Mouse (Mus musculus) myocyte (in vitro differentiated cells): ENCODE results near the gene Marveld3. TPM values are rescaled to one million over a fixed set of nuclear protein-coding genes. Genes with fewer than 3 reads are reported as not detected.

Source experiments
- H3K27me3 ChIP-seq: one replicate; pipeline ENCODE4 v1.6.1; 2011; ENCODE audit not compliant: control insufficient read depth, insufficient read depth, insufficient read length
- H3K36me3 ChIP-seq: one replicate; pipeline ENCODE4 v1.6.1; 2011; ENCODE audit not compliant: control insufficient read depth, insufficient read depth
- H3K4me2 ChIP-seq: one replicate; pipeline ENCODE4 v1.6.1; 2011; ENCODE audit warnings: low read depth, control low read depth
- H3K4me3 ChIP-seq: one replicate; pipeline ENCODE4 v1.5.1; 2011; ENCODE audit warnings: mild to moderate bottlenecking, control low read depth, moderate library complexity
- H3K79me2 ChIP-seq: one replicate; pipeline ENCODE4 v1.6.1; 2011; ENCODE audit not compliant: control insufficient read depth, insufficient read depth
- H3ac ChIP-seq: one replicate; pipeline ENCODE4 v1.6.1; 2011; ENCODE audit not compliant: control insufficient read depth, insufficient read length
- CEBPB ChIP-seq: IDR thresholded peaks from 2 replicates; pipeline ENCODE4 v1.6.1; 2011; ENCODE audit warnings: mild to moderate bottlenecking, moderate library complexity; ENCODE audit not compliant: poor library complexity, insufficient read depth, severe bottlenecking
- E2F4 ChIP-seq: IDR thresholded peaks from one replicate; pipeline ENCODE4 v1.6.1; 2011; ENCODE audit warnings: mild to moderate bottlenecking, control low read depth, moderate library complexity; ENCODE audit not compliant: insufficient read depth
- MAX ChIP-seq: IDR thresholded peaks from one replicate; pipeline ENCODE4 v1.6.1; 2011; ENCODE audit warnings: low read depth, mild to moderate bottlenecking, control low read depth
- MYOD1 ChIP-seq, 3 experiments: IDR thresholded peaks; one replicate each; pipeline ENCODE4 v1.6.1; 2011; ENCODE audit warnings: control low read depth in 2 of 3, low read depth in 2 of 3, mild to moderate bottlenecking in 2 of 3, moderate library complexity in 1 of 3; ENCODE audit not compliant: insufficient read length in 2 of 3, control insufficient read depth in 1 of 3
- MYOG ChIP-seq, 3 experiments: IDR thresholded peaks; one replicate each; pipeline ENCODE4 v1.6.1; 2011; ENCODE audit warnings: control low read depth in 2 of 3, low read depth in 2 of 3, mild to moderate bottlenecking in 2 of 3; ENCODE audit not compliant: insufficient read length in 2 of 3, control insufficient read depth in 1 of 3, insufficient read depth in 1 of 3
- POLR2A ChIP-seq: IDR thresholded peaks from one replicate; pipeline ENCODE4 v1.6.1; 2011; ENCODE audit warnings: low read depth, mild to moderate bottlenecking, control low read depth, moderate library complexity; ENCODE audit not compliant: insufficient read length
- POLR2AphosphoS2 ChIP-seq: IDR thresholded peaks from one replicate; pipeline ENCODE4 v1.6.1; 2011; ENCODE audit warnings: low read depth, control low read depth; ENCODE audit not compliant: insufficient read length
- REST ChIP-seq: IDR thresholded peaks from one replicate; pipeline ENCODE4 v1.6.1; 2011; ENCODE audit warnings: mild to moderate bottlenecking, control low read depth, moderate library complexity; ENCODE audit not compliant: insufficient read depth, insufficient read length
- SRF ChIP-seq: IDR thresholded peaks from one replicate; pipeline ENCODE4 v1.6.1; 2011; ENCODE audit warnings: low read depth; ENCODE audit not compliant: control insufficient read depth, insufficient read length
- TCF12 ChIP-seq: IDR thresholded peaks from one replicate; pipeline ENCODE4 v1.6.1; 2011; ENCODE audit warnings: mild to moderate bottlenecking, control low read depth; ENCODE audit not compliant: poor library complexity, insufficient read depth, severe bottlenecking
- TCF3 ChIP-seq: IDR thresholded peaks from one replicate; pipeline ENCODE4 v1.6.1; 2011; ENCODE audit warnings: low read depth, control low read depth; ENCODE audit not compliant: insufficient read length
- USF1 ChIP-seq: IDR thresholded peaks from one replicate; pipeline ENCODE4 v1.6.1; 2011; ENCODE audit warnings: low read depth, mild to moderate bottlenecking, control low read depth, moderate library complexity
- polyA plus RNA-seq: library from polyadenylated mRNA; unstranded; fragments of >200 nt; fragmentation: generic; extraction: Trizol; gene quantifications from one replicate; pipeline ENCODE4 v1.2.1, GENCODE M21; 2012; ENCODE audit warnings: missing spikeins

Gene Marveld3
- polyA plus RNA-seq, 1 experiment: 0.04 TPM

GRCm38 (mm10) chr8:109986384-109986783 lies 24.4 kb upstream of the Marveld3 start:
- Histone ChIP-seq H3ac (no peak overlapping the region), H3K4me2 (no peak overlapping the region), H3K4me3 (no peak overlapping the region), H3K27me3 (peaks cover 47% of the 10 kb centered on the region), H3K36me3 (no peaks in the 10 kb centered on the region), H3K79me2 (no peaks in the 10 kb centered on the region)
- TF ChIP-seq SRF (no peak), MYOD1 (IDR thresholded peaks at IDR 0.05; ENCODE audit: control insufficient read depth in 1 of 3, insufficient read length in 2 of 3, low read depth in 2 of 3) (peak in 1 of 3 experiments; percentile 17), E2F4 (no peak), TCF3 (no peak), USF1 (no peak), CEBPB (no peak), REST (no peak), MAX (no peak), MYOG (IDR thresholded peaks at IDR 0.05; ENCODE audit: control insufficient read depth in 1 of 3, insufficient read depth in 1 of 3, insufficient read length in 2 of 3, low read depth in 2 of 3) (peak in 1 of 3 experiments; percentile 29)

- TF ChIP-seq POLR2A (no peak), TCF12 (no peak), SRF (no peak), MYOD1 (IDR thresholded peaks at IDR 0.05; ENCODE audit: control insufficient read depth in 1 of 3, insufficient read length in 2 of 3, low read depth in 2 of 3) (no peak), E2F4 (no peak), MYOG (IDR thresholded peaks at IDR 0.05; ENCODE audit: control insufficient read depth in 1 of 3, insufficient read depth in 1 of 3, insufficient read length in 2 of 3, low read depth in 2 of 3) (no peak), POLR2AphosphoS2 (no peak), REST (no peak), TCF3 (no peak), CEBPB (no peak), MAX (no peak), USF1 (no peak)
- Histone ChIP-seq H3K27me3 (peaks cover 39% of the 10 kb centered on the region), H3K79me2 (no peaks in the 10 kb centered on the region), H3K36me3 (no peaks in the 10 kb centered on the region), H3K4me3 (no peak overlapping the region), H3K4me2 (no peak overlapping the region), H3ac (no peak overlapping the region)
Observed at GRCm38 (mm10) chr8:109983944-109984343, 21.9 kb upstream of the Marveld3 start.

- no peak for TF ChIP-seq USF1
- TF ChIP-seq REST: no peak
- no peak for TF ChIP-seq POLR2A
- no peak for TF ChIP-seq MYOD1 (IDR thresholded peaks at IDR 0.05; ENCODE audit: control insufficient read depth in 1 of 3, insufficient read length in 2 of 3, low read depth in 2 of 3)
- TF ChIP-seq TCF12: no peak
- no peak for TF ChIP-seq E2F4
- no peak for TF ChIP-seq SRF
- TF ChIP-seq MYOG (IDR thresholded peaks at IDR 0.05; ENCODE audit: control insufficient read depth in 1 of 3, insufficient read depth in 1 of 3, insufficient read length in 2 of 3, low read depth in 2 of 3): no peak
- TF ChIP-seq POLR2AphosphoS2: no peak
- no peak for TF ChIP-seq MAX
- no peak for TF ChIP-seq TCF3
- TF ChIP-seq CEBPB: no peak
Observed at GRCm38 (mm10) chr8:109982386-109983105, 20.5 kb upstream of the Marveld3 start.

GRCm38 (mm10) chr8:109979339-109979738 lies 17.3 kb upstream of the Marveld3 start:
- no peak overlapping the region for H3K4me2 ChIP-seq
- no peak overlapping the region for H3K4me3 ChIP-seq
- H3K79me2 ChIP-seq: no peaks in the 10 kb centered on the region
- TF ChIP-seq SRF (no peak), REST (no peak), E2F4 (no peak), TCF12 (no peak), CEBPB (no peak), TCF3 (no peak), MAX (no peak)
- H3ac ChIP-seq: no peak overlapping the region
- H3K36me3 ChIP-seq: no peaks in the 10 kb centered on the region
- peaks cover 20% of the 10 kb centered on the region for H3K27me3 ChIP-seq

More at GRCm38 (mm10) chr8:109982386-109983105, 20.5 kb upstream of the Marveld3 start:
- H3ac ChIP-seq: no peak overlapping the region
- H3K27me3 ChIP-seq: peaks cover 35% of the 10 kb centered on the region
- no peaks in the 10 kb centered on the region for H3K36me3 ChIP-seq
- H3K79me2 ChIP-seq: no peaks in the 10 kb centered on the region
- H3K4me2 ChIP-seq: no peak overlapping the region
- H3K4me3 ChIP-seq: no peak overlapping the region
